Mouse (Mus musculus): ENCODE data around the gene Tbpl1. TPM values are rescaled to one million over a fixed set of nuclear protein-coding genes. Genes with fewer than 3 reads are reported as not detected.

Gene Tbpl1
- total and polyA plus RNA-seq, 2 experiments from 2014 or later: 22.4 to 31.2 TPM

DNA sequence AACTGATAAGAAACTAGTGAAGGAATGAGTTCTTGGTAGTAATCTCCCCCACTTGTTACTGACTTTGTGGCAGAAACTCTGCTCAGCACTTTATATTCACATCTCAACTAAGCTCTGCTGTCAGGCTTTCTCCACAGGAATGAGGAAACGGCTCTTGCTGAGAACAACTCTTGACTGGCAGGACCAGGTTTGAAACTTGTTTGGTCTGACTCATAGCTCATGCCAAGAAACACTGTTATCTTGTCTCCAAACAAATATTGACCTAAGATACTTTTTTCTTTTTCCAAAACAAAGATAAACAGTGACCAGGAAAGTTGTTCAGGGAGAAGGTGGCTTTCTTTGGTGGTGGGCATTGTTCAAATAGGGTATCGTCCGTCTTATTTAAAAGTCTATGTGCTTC is 42.9 kb upstream of the Tbpl1 start:
- no peak overlapping the region for H3K4me3 ChIP-seq (ENCODE audit: low read depth, low read length)
- no peak overlapping the region for H3K9ac ChIP-seq (replicated peaks; ENCODE audit: low read depth, low read length)
- no peaks in the 10 kb centered on the region for H3K27me3 ChIP-seq (ENCODE audit: control insufficient read depth, insufficient read depth, low read length)
- H3K36me3 ChIP-seq (replicated peaks; ENCODE audit: control insufficient read depth, insufficient read depth, low read length): no peaks in the 10 kb centered on the region
- H3K4me1 ChIP-seq (ENCODE audit: control insufficient read depth, insufficient read depth): no peaks in the 10 kb centered on the region
- DNase-seq (ENCODE audit: low spot score) (no peak), ATAC-seq (ENCODE audit: insufficient read depth, low read depth) (no peak)
- no peak overlapping the region for H3K4me2 ChIP-seq (ENCODE audit: low read depth, low read length)
- no peaks in the 10 kb centered on the region for H3K9me3 ChIP-seq (replicated peaks; ENCODE audit: control insufficient read depth, low read length)
- TF ChIP-seq CTCF (IDR thresholded peaks at IDR 0.05; ENCODE audit: low read depth) (no peak), EP300 (IDR thresholded peaks at IDR 0.05; ENCODE audit: low read depth) (no peak)
- WGBS: 65% methylated on average over 3 of the region's 3 CpGs
- no peak overlapping the region for H3K27ac ChIP-seq (ENCODE audit: low read depth)

DNA sequence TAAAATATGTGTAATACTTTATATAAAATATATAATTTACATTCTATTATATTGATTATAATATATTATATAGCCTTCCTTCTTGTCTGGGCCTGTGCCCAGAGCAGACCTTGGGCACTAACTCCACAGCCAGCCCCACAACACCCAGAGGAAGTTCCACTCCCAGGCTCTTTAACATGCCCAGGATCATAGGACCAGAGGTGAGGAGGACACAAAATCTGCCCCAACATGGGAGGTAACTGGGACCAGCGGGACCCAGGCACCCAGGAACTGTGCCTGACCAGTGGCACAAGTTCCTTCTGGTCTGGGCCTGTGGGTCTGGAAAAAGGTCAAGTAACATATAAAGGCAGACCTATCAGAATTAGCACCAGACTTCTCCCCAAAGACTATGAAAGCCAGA is 22.5 kb upstream of the Tbpl1 start:
- no peak for ATAC-seq (ENCODE audit: insufficient read depth, low read depth)

GRCm38 (mm10) chr10:22751175-22751682 is 19.5 kb upstream of the Tbpl1 start:
- ATAC-seq (ENCODE audit: insufficient read depth, low read depth): no peak
- peak overlapping the region; percentile 22; the same call in 1 of the 2 replicates for H3K4me2 ChIP-seq (ENCODE audit: low read depth, low read length)
- peak overlapping the region; percentile 51; the same call in 1 of the 2 replicates for H3K27ac ChIP-seq (ENCODE audit: low read depth)

More for the DNA sequence above, 22.5 kb upstream of the Tbpl1 start:
- no peaks in the 10 kb centered on the region for H3K4me1 ChIP-seq (ENCODE audit: control insufficient read depth, insufficient read depth)
- no peak overlapping the region for H3K27ac ChIP-seq (ENCODE audit: low read depth)
- H3K4me3 ChIP-seq (ENCODE audit: low read depth, low read length): no peak overlapping the region
- no peak for DNase-seq (ENCODE audit: low spot score)
- H3K4me2 ChIP-seq (ENCODE audit: low read depth, low read length): no peak overlapping the region
- H3K9ac ChIP-seq (replicated peaks; ENCODE audit: low read depth, low read length): no peak overlapping the region
- H3K9me3 ChIP-seq (replicated peaks; ENCODE audit: control insufficient read depth, low read length): 0 out of 2 replicates have a peak, but pooled peaks cover 4% of the 10 kb centered on the region
- WGBS: 81% methylated on average over 1 of the region's 1 CpGs
- H3K36me3 ChIP-seq (replicated peaks; ENCODE audit: control insufficient read depth, insufficient read depth, low read length): no peaks in the 10 kb centered on the region
- TF ChIP-seq EP300 (IDR thresholded peaks at IDR 0.05; ENCODE audit: low read depth) (no peak), CTCF (IDR thresholded peaks at IDR 0.05; ENCODE audit: low read depth) (no peak)
- no peaks in the 10 kb centered on the region for H3K27me3 ChIP-seq (ENCODE audit: control insufficient read depth, insufficient read depth, low read length)

GRCm38 (mm10) chr10:22746334-22747322 is 14.9 kb upstream of the Tbpl1 start:
- DNase-seq (ENCODE audit: low spot score) (no peak), ATAC-seq (ENCODE audit: insufficient read depth, low read depth) (peak; percentile 66)
- Histone ChIP-seq H3K36me3 (replicated peaks; ENCODE audit: control insufficient read depth, insufficient read depth, low read length) (no peaks in the 10 kb centered on the region), H3K9ac (replicated peaks; ENCODE audit: low read depth, low read length) (no peak overlapping the region), H3K4me2 (ENCODE audit: low read depth, low read length) (no peak overlapping the region), H3K27ac (ENCODE audit: low read depth) (peak overlapping the region; percentile 68), H3K4me1 (ENCODE audit: control insufficient read depth, insufficient read depth) (0 out of 2 replicates have a peak, but pooled peaks cover 7% of the 10 kb centered on the region), H3K9me3 (replicated peaks; ENCODE audit: control insufficient read depth, low read length) (no peaks in the 10 kb centered on the region), H3K4me3 (ENCODE audit: low read depth, low read length) (no peak overlapping the region), H3K27me3 (ENCODE audit: control insufficient read depth, insufficient read depth, low read length) (no peaks in the 10 kb centered on the region)
- 43% methylated on average over 13 of the region's 13 CpGs for WGBS
- TF ChIP-seq EP300 (IDR thresholded peaks at IDR 0.05; ENCODE audit: low read depth): no peak
- no peak for TF ChIP-seq CTCF (IDR thresholded peaks at IDR 0.05; ENCODE audit: low read depth)

More at GRCm38 (mm10) chr10:22751175-22751682, 19.5 kb upstream of the Tbpl1 start:
- 0 out of 2 replicates have a peak, but pooled peaks cover 2% of the 10 kb centered on the region for H3K4me1 ChIP-seq (ENCODE audit: control insufficient read depth, insufficient read depth)
- DNase-seq (ENCODE audit: low spot score): no peak
- H3K9ac ChIP-seq (replicated peaks; ENCODE audit: low read depth, low read length): 0 out of 2 replicates have a peak overlapping the region, but pooled peaks have one; percentile 20
- 0 out of 2 replicates have a peak, but pooled peaks cover 4% of the 10 kb centered on the region for H3K9me3 ChIP-seq (replicated peaks; ENCODE audit: control insufficient read depth, low read length)
- H3K36me3 ChIP-seq (replicated peaks; ENCODE audit: control insufficient read depth, insufficient read depth, low read length): no peaks in the 10 kb centered on the region
- H3K27me3 ChIP-seq (ENCODE audit: control insufficient read depth, insufficient read depth, low read length): no peaks in the 10 kb centered on the region
- WGBS: 31% methylated on average over 5 of the region's 5 CpGs
- TF ChIP-seq EP300 (IDR thresholded peaks at IDR 0.05; ENCODE audit: low read depth) (no peak), CTCF (IDR thresholded peaks at IDR 0.05; ENCODE audit: low read depth) (no peak)
- no peak overlapping the region for H3K4me3 ChIP-seq (ENCODE audit: low read depth, low read length)

GRCm38 (mm10) chr10:22745922-22746321 is 14.2 kb upstream of the Tbpl1 start:
- no peak for TF ChIP-seq CTCF (IDR thresholded peaks at IDR 0.05; ENCODE audit: low read depth)
- TF ChIP-seq EP300 (IDR thresholded peaks at IDR 0.05; ENCODE audit: low read depth): no peak
- Histone ChIP-seq H3K9me3 (replicated peaks; ENCODE audit: control insufficient read depth, low read length) (no peaks in the 10 kb centered on the region), H3K27me3 (ENCODE audit: control insufficient read depth, insufficient read depth, low read length) (no peaks in the 10 kb centered on the region), H3K36me3 (replicated peaks; ENCODE audit: control insufficient read depth, insufficient read depth, low read length) (no peaks in the 10 kb centered on the region), H3K9ac (replicated peaks; ENCODE audit: low read depth, low read length) (no peak overlapping the region), H3K27ac (ENCODE audit: low read depth) (0 out of 2 replicates have a peak overlapping the region, but pooled peaks have one; percentile 68), H3K4me1 (ENCODE audit: control insufficient read depth, insufficient read depth) (0 out of 2 replicates have a peak, but pooled peaks cover 7% of the 10 kb centered on the region), H3K4me2 (ENCODE audit: low read depth, low read length) (no peak overlapping the region), H3K4me3 (ENCODE audit: low read depth, low read length) (no peak overlapping the region)
- DNase-seq (ENCODE audit: low spot score) (no peak), ATAC-seq (ENCODE audit: insufficient read depth, low read depth) (no peak)
- 41% methylated on average over 7 of the region's 7 CpGs for WGBS

Measured in heart, postnatal 0 days (tissue).